Mouse (Mus musculus) hematopoietic stem cell, adult 5-6 weeks (primary cell): ENCODE measurements around the gene Mrpl33. TPM values are rescaled to one million over a fixed set of nuclear protein-coding genes. Genes with fewer than 3 reads are reported as not detected.
"Not testable (repeated sequence)": the region's sequence is repeated elsewhere in the genome, so short reads cannot be mapped to it uniquely, and the experiment has no call there.

Experiments used
- ATAC-seq, 2 experiments: fragments of 125-278 bp in 1 of 2; replicated peaks in 1 of 2; 2 replicates each; pipeline ENCODE4 v1.8.0; 2016 to 2017; ENCODE audit warnings: inconsistent platforms in 2 of 2, mild to moderate bottlenecking in 2 of 2, moderate number of reproducible peaks in 2 of 2, low read depth in 1 of 2, moderate TSS enrichment in 1 of 2; ENCODE audit not compliant: low FRiP score in 2 of 2, poor library complexity in 2 of 2, severe bottlenecking in 2 of 2, insufficient read depth in 1 of 2, low TSS enrichment in 1 of 2
- total RNA-seq: library from RNA; stranded (forward); fragments of 172-1452, 232-1000 nt; gene quantifications from 2 replicates; pipeline ENCODE4 v1.2.3, GENCODE M21; 2017

The Mrpl33 gene
- total RNA-seq, 1 experiment from 2014 or later: 92.9 TPM

DNA sequence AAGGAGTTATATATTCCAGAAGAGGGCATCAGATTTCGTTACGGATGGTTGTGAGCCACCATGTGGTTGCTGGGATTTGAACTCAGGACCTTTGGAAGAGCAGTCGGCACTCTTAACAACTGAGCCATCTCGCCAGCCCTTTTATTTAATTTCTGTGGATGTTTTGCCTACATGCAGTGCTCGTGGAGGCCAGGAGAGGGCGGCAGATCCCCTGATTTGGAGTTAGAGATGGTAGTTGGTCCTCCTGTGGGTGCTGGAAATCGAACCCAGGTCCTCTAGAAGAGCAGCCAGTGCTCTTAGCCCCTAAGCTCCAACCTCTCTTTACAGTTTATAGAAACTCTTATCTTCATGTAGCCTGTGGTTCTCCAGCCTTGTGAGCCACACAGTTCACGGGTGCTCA, 8.1 kb upstream of the Mrpl33 start:
- ATAC-seq: not testable (repeated sequence)

DNA sequence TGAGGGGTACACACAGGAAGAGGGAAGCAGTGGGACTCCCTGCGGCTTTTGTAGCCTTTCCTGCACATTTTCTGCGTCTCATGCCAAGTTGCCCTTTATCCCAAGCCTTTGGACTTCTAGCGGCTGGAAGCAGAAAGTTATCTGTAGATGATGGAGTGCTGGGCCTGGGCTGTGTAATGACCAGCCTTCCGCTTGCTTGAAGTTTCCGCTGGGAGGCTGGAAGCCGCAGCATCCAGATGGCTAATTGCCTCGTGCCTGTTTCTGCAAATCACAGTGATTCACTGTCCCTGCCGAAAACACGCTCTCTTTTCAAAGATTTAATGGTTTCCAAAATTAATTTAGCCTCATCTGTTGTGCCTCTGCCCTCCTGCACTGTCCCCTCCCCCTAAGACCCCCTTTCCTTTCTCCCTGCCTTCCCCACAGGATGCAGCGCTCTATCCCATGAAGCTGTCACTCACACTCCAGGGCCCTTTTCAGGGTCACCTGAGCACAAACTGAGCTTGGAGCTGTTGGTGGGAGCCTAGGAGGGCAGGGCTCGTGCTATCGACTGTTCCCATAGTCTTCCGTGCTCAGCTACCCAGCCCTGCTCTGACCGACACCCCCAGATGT, 6.9 kb upstream of the Mrpl33 start:
- ATAC-seq: no peak

DNA sequence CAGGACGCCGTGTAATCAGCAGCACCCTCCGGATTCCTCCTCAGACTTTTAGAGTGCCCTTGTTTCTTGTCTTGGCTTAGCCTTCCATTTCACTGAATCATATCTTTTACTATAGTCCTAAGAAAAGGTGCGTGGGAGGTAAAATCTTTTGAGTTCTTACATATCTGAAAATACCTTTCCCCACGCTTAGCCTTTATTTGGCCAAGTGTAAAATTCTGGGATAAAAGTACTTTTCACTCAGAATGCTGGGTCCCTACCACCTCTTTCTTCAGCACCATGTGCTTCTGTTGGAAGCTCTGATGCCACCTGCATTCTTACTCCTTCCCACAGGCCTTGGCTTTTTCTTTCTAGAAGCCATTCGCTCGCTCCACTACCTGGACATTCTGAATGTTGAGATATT, 5.6 kb upstream of the Mrpl33 start:
- no peak for ATAC-seq

DNA sequence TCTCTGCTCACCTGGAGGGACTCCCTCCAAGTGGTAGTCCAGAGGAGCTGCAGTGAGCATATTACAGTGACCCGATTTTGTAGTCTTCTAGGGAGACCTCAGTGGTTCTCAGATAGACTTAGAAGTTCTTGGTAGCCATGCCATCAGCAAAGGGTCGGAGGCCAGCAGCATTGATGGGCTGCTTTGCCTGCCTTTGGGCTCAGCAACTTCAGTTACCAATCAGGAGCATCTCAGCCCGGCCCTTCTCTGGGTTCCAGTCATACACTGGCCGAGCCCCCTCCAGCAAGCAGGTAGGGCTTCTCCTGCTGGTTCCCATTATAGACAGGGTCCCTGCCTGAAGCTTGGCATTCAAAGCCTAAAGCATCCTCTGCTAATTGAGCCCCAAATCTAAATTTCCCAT, 867 bp upstream of the Mrpl33 start:
- ATAC-seq: no peak

DNA sequence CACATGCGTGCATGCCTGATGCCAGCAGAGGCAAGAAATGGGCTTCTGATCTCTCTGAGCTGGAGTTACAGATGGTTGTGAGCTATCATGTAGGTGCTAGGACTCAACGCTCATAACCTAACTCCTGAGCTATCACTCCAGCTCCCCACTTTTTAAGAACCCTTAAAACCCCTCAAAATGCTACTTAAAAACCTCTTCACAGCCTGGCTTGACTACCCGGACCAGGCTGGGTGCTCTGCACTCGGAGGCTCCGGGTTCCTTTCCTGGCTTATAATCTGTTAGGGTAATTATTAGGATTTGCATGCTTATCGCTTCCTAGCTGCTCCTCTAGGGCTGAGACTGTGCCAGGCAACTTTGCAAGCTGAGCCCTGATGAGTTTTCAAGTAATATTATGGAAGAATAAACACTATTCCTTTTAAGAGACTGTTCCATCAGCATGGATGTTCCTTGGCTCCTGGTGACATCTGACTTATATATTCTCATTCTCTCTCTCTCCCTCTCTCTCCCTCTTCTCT, 752 bp downstream of the Mrpl33 start:
- no peak for ATAC-seq

DNA sequence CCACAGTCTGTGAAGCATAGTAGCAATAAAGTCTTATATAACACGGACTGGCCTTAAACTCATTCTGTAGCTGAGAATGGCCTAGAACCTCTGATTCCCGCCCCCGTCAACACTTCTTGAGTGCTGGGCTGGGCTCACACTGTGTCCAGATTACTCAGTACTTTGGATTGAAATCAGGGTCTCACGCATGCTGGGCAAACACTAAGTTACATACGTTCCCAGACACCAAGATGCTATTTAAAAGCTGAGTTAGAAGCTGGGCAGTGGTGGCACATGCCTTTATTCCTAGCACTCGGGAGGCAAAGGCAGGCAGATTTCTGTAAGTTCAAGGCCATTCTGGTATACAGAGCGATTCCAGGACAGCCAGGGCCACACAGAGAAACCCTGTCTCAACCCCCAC, 1.4 kb downstream of the Mrpl33 start:
- ATAC-seq: no peak

DNA sequence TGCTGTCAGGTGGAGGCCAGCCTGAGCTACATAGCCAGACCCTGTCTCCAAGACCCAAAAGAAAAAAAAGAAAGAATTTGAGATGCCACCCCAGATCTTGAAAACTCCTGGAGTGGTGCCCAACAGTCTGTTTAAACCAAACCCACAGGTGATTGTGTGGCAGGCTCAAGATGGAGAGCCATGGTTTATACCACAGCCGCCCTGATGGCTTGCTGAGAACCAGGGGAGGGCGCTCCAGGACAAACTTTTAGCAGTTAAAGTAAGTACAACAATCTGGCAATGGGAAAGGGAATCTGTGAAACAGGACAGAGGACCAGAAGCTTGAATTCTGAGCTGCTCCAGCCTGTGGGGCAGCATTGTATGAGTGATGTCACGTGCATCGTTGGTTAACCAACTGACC, 1.8 kb downstream of the Mrpl33 start:
- ATAC-seq: 0 out of 4 replicates have a peak, but pooled peaks of 1 of the 2 experiments have one; percentile 4

DNA sequence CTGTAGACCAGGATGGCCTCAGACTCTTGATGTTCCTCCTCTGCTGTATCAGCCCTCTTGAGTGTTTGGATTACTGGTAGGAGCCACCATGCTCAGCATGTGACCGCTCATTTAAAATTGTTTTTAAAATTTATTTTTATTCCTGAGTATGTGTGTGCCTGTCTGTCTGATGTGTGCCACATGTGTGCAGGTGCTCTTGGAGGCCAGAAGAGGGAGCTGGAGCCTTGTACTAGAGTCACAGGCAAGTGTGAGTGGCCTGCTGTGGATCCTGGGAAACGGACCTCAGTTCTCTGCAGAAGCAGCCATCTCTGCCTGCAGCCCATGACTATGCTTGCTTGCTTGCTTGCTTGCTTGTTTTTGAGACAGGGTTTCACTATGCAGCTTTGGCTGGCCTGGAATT, 2.4 kb downstream of the Mrpl33 start:
- no peak for ATAC-seq

DNA sequence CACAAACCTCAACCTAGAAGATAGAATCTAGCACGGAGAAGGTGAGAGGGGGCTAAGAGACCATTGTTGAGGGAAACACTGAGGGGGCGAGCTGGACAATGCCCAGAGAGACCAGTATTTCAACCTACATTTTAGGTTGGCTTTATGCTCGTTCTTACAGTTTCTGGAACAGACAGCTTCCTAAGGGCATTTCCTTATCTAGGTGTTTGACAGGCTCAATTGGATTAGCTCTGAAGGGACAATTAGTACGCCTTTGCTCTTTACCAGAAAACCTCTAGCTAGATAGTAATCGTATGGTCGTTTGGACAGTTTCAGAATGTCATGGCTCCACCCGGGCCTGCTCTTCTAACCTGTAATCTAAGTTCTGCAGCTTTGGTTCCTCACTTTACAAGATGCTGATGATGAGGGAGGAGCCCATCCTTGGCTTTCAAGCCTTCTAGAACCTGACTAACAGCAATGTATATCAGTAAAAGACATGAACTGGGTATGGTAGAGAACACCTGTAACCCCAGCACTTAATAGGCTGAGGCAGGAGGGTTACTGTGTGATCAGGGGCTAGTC, 4.5 kb downstream of the Mrpl33 start:
- ATAC-seq: no peak

DNA sequence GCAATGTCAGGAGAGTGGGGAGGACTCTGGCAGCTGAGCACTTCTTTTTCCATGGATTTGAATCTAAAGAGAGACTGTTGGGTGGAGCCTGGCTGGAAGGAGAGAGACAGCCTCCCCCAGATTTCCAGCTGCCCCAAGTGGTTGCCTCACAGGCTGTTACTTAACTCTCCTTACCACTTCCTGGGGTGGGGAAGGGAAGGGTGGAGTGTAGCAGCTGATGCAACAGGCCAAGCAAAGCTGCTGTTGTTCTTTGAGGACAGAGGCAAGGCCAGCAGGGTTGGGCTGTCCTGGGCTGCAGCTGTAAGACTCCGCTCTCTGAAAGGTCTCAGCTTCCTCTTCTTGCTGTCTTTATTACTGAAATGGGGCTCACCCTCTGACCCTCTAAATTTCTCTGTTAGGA, 5.6 kb downstream of the Mrpl33 start:
- peak; percentile 82 to 93 for ATAC-seq

DNA sequence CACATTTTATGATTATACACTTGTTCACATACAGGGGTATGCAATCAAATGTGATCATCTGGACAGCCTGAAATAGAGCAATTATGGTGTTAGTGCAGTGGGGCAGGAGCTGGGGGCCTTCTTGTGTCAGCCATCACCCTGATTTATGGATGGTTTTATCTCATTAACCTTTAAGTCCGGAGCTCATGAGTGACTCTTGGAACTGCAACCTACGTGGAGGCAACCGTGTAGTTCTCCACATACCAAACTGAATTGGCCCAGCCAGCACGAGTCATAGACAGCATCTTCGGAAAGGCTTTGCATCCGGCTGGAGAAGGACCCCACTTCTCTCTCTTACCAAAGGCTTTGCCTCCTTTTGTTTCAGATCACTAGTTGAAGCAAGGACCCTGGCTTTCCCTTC, 7.0 kb downstream of the Mrpl33 start:
- no peak for ATAC-seq

DNA sequence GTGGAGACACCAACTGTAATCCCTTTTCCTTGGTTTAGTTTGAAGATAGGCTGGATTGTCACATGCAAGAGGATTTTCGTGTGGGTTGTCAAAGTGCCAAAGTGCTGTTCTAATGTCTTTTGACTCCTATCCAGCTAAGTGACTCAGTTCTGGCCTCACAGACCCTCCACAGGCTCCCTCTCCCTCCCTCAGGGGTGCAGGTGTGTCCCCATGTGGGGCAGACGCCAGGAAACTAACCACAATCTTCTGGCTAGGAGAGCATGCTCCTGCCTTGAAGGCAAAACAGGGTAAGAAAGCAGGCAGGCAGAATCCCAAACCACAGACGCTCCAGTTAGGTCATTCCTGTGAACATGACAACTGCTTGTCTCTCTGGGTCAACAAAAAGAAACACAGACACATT, 9.4 kb downstream of the Mrpl33 start:
- ATAC-seq: no peak

DNA sequence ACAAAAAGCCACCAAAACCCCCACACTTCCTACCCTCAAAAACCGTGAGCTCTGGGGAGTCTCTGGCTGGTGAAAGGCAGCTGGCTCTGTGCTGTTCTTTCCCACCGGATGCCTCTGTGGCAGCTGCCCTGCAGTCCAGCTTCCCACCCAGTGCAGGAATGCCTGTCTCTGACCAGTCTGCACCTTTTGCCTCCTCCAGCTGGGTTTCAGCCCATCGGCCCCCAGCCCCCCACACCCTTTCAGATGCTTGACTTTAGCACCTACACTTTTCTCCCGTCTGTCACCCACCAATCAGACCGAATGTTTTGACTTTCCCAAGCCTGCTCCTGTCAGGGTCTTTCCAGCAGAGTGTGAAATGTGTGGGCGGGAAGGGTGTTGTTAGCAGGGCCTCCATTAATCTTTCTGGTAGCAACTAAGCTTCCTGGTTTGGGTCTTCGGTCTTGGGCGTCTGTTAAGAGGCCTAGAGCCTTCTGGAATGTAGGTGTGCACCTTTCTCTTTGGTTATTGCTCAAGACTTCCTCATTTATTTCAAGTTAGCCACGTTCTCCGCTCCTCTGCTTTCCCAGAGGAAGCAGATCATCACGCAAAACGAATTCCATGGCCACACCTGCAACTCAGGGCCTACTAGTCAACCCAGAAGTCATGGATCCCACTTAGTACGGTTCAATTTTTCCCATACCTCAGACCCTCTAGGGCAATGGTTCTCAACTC, 13.8 kb downstream of the Mrpl33 start:
- no peak for ATAC-seq

DNA sequence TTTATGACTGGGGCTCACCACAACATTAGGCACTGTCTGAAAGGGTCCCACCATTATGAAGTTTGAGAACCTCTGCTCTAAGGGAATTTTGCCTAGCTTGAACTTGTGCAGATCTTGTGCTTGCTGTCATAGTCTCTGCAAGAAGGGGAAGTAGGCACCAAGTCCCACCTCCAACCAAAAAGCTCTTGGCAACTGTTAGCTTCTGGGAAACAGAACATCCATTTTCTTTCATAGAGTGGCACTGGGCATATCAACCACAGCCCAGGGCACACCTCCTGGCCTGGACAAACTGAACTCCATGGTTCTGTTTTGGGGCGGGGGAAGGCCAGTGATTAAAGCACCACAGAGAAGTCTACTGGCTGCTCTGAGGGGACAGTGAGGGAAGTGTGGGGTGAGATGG, 14.5 kb downstream of the Mrpl33 start:
- ATAC-seq: no peak

DNA sequence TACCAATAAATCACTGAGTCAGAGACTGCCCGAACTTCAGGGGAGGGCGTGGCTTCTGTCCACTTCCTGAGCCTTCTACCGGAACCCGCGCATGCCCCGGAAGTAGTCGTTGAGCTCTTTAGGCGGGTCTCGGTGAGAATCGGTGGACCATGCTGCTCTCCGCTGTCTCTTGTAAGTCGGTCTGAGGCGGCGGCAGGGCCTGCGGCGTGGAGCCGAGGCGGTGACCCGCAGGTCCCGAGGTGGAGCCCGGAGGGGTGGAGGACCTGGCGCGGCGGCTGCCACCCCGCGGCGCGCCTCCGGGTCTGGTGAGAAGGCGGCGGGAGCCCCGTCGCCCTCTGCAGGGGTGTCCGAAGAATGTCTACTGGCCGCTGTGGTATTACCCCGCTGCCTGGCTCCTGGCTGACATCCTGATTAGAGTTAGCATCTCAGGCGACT, 17.1 kb downstream of the Mrpl33 start:
- peak; percentile 67 to 68 for ATAC-seq

DNA sequence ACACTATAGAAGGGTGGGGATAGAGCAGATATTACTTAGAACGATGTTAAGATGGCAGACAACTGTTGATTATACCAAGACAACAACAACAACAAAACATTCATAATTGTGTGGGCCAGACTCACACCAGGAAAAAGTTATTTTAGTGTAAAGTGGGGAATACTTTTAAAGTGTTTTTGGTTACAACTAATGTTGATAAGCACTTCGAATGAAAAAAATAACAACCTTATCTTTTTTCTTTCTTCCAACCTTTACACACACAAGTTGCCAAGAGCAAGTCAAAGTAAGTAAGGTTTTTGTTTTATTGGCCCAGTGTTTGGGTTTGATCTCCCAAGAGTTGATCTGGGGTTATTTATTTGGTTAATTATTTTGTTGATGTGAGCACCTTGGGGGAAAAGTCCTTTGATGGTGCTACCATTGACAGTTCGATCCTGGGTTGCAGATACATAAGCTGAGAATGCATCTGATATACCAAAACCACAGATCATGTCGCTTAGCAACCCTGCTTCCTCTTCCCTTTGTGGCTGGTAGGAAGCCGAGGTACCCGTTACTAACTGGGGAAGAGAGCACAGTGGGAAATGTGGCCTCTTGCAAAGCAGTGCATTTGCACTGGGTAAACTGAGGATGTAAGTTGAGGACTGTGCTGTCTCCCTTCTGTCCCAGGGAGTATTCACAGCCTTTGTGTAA, 17.7 kb downstream of the Mrpl33 start:
- peak; percentile 54 to 66; a peak in 3 of 4 replicates for ATAC-seq

DNA sequence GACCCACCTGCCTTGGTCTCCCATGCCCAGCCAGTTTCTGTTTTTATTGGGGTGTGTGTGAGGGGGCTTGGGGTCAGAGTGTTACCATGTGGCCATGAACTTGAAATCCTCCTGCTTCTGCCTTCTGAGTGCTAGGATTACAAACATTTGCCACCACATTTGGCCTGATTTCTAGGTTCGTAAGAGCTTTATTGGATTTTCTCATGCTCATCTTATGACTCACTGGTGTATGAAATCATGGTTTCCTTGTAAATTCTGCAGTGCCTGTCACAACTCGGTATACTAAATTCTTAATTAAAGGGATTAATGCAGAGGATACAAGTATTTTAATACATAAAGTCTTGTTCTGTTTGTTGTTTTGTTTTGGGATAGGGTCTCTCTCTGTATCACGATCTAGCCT, 23.6 kb downstream of the Mrpl33 start:
- ATAC-seq: no peak

DNA sequence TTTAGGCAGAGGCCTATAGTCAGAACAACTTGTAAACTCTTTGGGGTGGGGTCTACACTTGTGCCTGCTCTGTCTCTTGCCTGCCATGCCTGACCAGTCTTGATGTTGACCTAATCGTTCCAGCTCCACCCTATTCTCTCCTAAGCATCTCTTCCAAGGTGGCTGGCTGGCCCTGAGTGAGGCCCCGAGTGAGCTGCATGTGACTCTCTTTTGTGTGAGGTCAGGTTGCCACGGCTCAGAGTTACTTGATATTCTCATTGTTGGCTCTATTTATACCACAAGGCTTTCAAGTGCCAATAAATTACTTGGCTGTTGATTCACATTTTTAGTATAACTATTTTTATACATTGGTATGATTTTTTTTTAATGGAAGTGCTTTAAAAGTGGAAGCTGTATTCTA, 30.4 kb downstream of the Mrpl33 start:
- ATAC-seq: no peak
